Mouse (Mus musculus): ENCODE measurements at regions not wholly inside any gene's neighbourhood (a gene's known extent, or its start where the extent isn't known, plus 50 kb on each side); places are given as distances from the start of the nearest gene placed in this dataset.

GRCm38 (mm10) chr12:3173325-3173724 is 136.4 kb downstream of the Rab10 start:
- TF ChIP-seq POLR2A (IDR thresholded peaks at IDR 0.05; ENCODE audit: low read depth, low read length) (no peak), CTCF (IDR thresholded peaks at IDR 0.05; ENCODE audit: extremely low read depth, insufficient read depth, insufficient read length, insufficient replicate concordance) (no peak)

Data from spleen, adult 2 months (tissue).